Mouse (Mus musculus) liver, embryonic 14.5 days (tissue): ENCODE measurements around the gene Itgb1bp1. TPM values are rescaled to one million over a fixed set of nuclear protein-coding genes. Genes with fewer than 3 reads are reported as not detected.

Experiments used
- ATAC-seq: fragments of 200-750 bp; cut with Nextera tagmentation; 2 replicates; pipeline ENCODE4 v1.8.0; 2017; ENCODE audit warnings: moderate number of reproducible peaks, mild to moderate bottlenecking, moderate library complexity; ENCODE audit not compliant: insufficient read depth
- DNase-seq, 3 experiments: peaks; one replicate each; pipeline ENCODE4 v3.0.0-alpha.2; 2012 to 2013; ENCODE audit warnings: low read depth in 3 of 3, low spot score in 3 of 3
- H3K27ac ChIP-seq: fragments of 300-500 bp; sonication (generic); 2 replicates; pipeline ENCODE4 v1.5.1; 2014; ENCODE audit warnings: moderate library complexity, mild to moderate bottlenecking, control low read depth, inconsistent platforms
- H3K27me3 ChIP-seq: fragments of 300-500 bp; sonication (generic); 2 replicates; pipeline ENCODE4 v1.6.1; 2014; ENCODE audit warnings: mild to moderate bottlenecking, low read length, moderate library complexity; ENCODE audit not compliant: control insufficient read depth, insufficient read depth
- H3K36me3 ChIP-seq: fragments of 300-500 bp; sonication (generic); replicated peaks from 2 replicates; pipeline ENCODE4 v1.6.1; 2014; ENCODE audit warnings: low read depth; ENCODE audit not compliant: control insufficient read depth, insufficient read depth
- H3K4me1 ChIP-seq, 2 experiments: fragments of 200-500 bp in 1 of 2; fragments of 300-500 bp in 1 of 2; sonication (generic) in 1 of 2; replicated peaks; 2 replicates each; pipeline ENCODE4 v1.6.1; 2012 to 2014; ENCODE audit warnings: antibody characterized with exemption in 1 of 2, inconsistent platforms in 1 of 2, low read length in 1 of 2; ENCODE audit not compliant: control insufficient read depth in 2 of 2, insufficient read depth in 2 of 2
- H3K4me2 ChIP-seq: fragments of 300-500 bp; sonication (generic); 2 replicates; pipeline ENCODE4 v1.6.1; 2014; ENCODE audit warnings: low read depth, mild to moderate bottlenecking, control low read depth, moderate library complexity
- H3K4me3 ChIP-seq, 2 experiments: fragments of 200-500 bp in 1 of 2; fragments of 300-500 bp in 1 of 2; sonication (generic) in 1 of 2; 2 replicates each; pipeline ENCODE4 v1.5.1; 2012 to 2014; ENCODE audit warnings: low read depth in 2 of 2, low read length in 2 of 2, mild to moderate bottlenecking in 2 of 2, control low read depth in 1 of 2, inconsistent platforms in 1 of 2, moderate library complexity in 1 of 2; ENCODE audit not compliant: insufficient read depth in 1 of 2
- H3K9ac ChIP-seq: fragments of 300-500 bp; sonication (generic); replicated peaks from 2 replicates; pipeline ENCODE4 v1.6.1; 2014; ENCODE audit warnings: mild to moderate bottlenecking, control low read depth, moderate library complexity
- H3K9me3 ChIP-seq: fragments of 300-500 bp; sonication (generic); 2 replicates; pipeline ENCODE4 v1.6.1; 2016; ENCODE audit warnings: low read length, mixed read lengths; ENCODE audit not compliant: control insufficient read depth
- CTCF ChIP-seq: IDR thresholded peaks from 2 replicates; pipeline ENCODE4 v1.5.1; 2016; ENCODE audit warnings: antibody characterized with exemption, low read depth, control low read depth
- EP300 ChIP-seq: IDR thresholded peaks from 2 replicates; pipeline ENCODE4 v1.6.1; 2016; ENCODE audit warnings: antibody characterized with exemption, low read depth
- WGBS: fragments of 180-500 bp; shearing (Covaris S2); extraction: QIAGEN DNeasy Blood & Tissue Kit; methylation state at CpG from one replicate; pipeline ENCODE4 v1.1.7; 2014; ENCODE audit not compliant: insufficient replicate concordance; 5-methylcytosine and 5-hydroxymethylcytosine counted together
- polyA plus RNA-seq, 2 experiments: library from polyadenylated mRNA; depleted of rRNA in 1 of 2; stranded (reverse) in 1 of 2; unstranded in 1 of 2; fragments of >200 nt; fragmentation: Nextera tagmentation in 1 of 2; extraction: Ambion mirVana in 1 of 2; gene quantifications; 2 replicates each; pipeline versions ENCODE4 v1.2.1 to v1.2.3; 2012 to 2014

Gene Itgb1bp1
- polyA plus RNA-seq, 2 experiments, result 10.8 to 22.6 TPM

DNA sequence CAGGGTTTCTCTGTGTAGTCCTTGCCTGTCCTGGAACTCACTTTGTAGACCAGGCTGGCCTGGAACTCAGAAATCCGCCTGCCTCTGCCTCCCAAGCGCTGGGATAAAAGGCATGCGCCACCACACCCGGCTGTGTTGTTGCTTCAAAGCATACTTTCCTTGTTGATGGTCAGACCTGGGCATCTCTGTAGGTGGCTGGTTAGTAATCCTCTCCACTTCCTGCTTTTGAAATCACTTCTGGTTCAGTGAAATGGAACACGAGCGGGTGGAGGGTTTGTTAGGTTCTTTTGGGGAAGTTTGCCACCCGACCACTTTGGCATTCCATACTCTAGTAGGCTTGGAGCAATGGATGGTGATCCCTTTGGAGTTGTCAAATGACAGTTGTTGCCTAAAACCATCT lies 52.4 kb downstream of the Itgb1bp1 start:
- H3K4me1 ChIP-seq, result peaks cover 9 to 11% of the 10 kb centered on the region in 2 experiments
- H3K9ac ChIP-seq, result no peak overlapping the region
- no peaks in the 10 kb centered on the region for H3K9me3 ChIP-seq
- DNase-seq (no peak), ATAC-seq (no peak)
- no peaks in the 10 kb centered on the region for H3K27me3 ChIP-seq
- no peaks in the 10 kb centered on the region; the same call in 1 of the 2 replicates for H3K36me3 ChIP-seq
- TF ChIP-seq EP300 (no peak), CTCF (no peak)
- H3K4me3 ChIP-seq, result no peak overlapping the region
- WGBS, result 60% methylated on average over 7 of the region's 7 CpGs
- no peak overlapping the region for H3K4me2 ChIP-seq
- H3K27ac ChIP-seq, result no peak overlapping the region

DNA sequence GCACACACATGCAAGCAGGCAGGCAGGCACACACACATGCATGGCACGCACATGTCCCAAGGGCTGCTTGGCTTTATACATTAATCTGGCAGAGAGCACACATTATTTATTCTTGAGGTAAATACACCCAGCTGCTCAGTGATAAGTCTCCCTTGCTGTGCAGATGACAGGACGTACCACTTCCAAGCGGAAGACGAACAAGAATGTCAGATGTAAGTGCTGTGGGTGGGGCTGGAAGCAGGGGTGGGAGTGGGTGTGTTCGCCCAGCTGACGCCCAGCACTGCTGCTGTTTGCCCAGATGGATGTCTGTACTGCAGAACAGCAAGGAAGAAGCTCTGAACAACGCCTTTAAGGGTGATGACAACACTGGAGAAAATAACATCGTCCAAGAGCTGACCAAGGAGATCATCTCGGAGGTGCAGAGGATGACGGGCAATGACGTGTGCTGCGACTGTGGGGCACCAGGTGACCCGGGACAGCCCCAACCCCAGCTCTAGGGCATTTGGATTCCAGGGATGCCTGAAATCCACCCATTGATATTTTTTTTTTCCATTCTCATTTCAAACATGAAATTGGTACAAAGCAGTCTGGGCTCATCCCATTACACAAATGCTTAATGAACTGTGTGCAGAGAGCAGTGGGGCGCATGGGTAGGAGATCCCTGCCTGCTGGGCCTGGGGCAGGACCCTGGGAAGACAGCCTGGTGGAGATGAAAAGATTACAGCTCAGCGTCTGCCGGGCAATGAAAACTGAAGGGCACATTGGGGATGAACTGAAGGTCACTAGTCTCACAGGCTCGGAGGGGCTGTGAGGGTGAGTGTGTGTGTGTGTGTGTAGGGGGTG lies 56.8 kb downstream of the Itgb1bp1 start:
- no peak overlapping the region for H3K9ac ChIP-seq
- H3K36me3 ChIP-seq, result no peaks in the 10 kb centered on the region
- DNase-seq (peak; percentile 27 to 48 (median 45)), ATAC-seq (peak; percentile 78)
- 39% methylated on average over 17 of the region's 17 CpGs for WGBS
- H3K4me1 ChIP-seq, result peaks cover 24 to 40% of the 10 kb centered on the region in 2 experiments
- no peaks in the 10 kb centered on the region for H3K9me3 ChIP-seq
- no peak overlapping the region for H3K27ac ChIP-seq
- H3K27me3 ChIP-seq, result no peaks in the 10 kb centered on the region
- peak overlapping the region; percentile 39 for H3K4me2 ChIP-seq
- TF ChIP-seq EP300 (0 out of 2 replicates have a peak, but pooled peaks have one; percentile 10), CTCF (no peak)
- no peak overlapping the region for H3K4me3 ChIP-seq

DNA sequence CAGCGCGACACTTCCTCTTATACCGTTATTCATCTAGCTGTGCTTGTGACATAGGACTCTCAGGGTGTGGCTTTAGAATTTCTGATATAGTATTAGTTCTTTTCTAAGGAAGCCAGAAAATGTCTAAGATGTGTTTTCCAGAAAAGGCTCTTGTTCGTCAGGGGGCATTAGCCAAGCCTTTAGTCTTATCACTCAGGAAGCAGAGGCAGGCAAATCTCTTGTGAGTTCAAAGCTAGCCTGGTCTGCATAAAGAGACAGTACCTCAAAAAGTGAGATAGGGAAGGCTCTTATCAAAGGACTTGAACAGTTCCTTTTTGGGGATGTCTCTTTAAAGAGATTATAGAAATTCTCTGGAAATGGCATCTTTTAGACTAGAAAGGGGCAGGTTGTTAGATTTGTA lies 57.4 kb downstream of the Itgb1bp1 start:
- Histone ChIP-seq H3K9ac (no peak overlapping the region), H3K27me3 (no peaks in the 10 kb centered on the region), H3K4me1 (peaks cover 24 to 43% of the 10 kb centered on the region in 2 experiments), H3K4me3 (no peak overlapping the region), H3K36me3 (no peaks in the 10 kb centered on the region), H3K9me3 (no peaks in the 10 kb centered on the region), H3K4me2 (peak overlapping the region; percentile 39), H3K27ac (peak overlapping the region; percentile 19; the same call in 1 of the 2 replicates)
- 17% methylated on average over 4 of the region's 4 CpGs for WGBS
- TF ChIP-seq EP300 (no peak), CTCF (no peak)
- ATAC-seq (peak; percentile 45; the same call in 1 of the 2 replicates), DNase-seq (peak in 1 of 3 experiments; percentile 37)

DNA sequence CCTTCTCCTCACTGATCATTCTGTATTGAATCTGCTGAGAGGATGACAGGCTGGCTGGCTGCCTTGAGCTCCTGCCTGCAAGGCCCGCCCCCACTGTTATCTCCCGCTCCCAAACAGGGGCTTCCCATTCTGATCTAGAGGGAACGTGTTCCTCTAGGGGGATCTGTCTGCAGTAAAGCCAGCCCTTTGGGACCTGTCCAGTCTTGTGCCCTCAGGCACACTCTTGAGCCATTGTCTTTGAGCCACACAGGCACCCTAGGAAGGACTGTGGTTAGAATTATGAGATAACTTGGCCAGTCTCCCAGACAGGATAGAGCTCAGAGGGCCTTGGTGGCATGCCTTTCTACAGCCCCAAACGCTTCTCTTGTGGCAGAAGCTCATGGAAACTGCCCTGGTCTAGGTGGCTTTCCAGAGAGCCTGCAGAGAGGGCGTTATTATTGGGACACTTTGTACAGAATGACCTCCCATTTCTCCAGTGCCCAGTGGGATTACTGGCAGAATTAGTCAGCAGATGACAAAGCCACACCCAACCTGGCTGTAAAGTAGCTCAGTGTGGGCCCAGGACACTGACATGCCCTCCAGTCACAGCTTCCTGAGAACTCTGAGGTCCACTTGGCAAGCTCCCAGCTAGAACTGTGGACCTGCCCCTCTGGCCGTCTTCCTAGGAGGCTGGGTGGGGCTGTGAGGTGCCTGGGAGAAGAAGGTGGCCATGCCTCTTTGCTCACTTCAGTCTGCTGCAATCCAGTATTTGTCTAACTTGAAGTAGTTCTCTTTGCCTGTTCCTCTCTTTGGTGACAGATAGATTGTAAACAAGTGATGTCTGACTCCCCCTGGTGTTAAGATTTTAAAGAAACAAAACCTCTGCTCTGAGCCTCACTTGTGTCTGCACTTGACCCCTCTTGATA lies 58.8 kb downstream of the Itgb1bp1 start:
- H3K4me2 ChIP-seq, result no peak overlapping the region
- 7% methylated on average over 6 of the region's 6 CpGs for WGBS
- H3K27me3 ChIP-seq, result no peaks in the 10 kb centered on the region
- H3K27ac ChIP-seq, result peak overlapping the region; percentile 30
- no peaks in the 10 kb centered on the region for H3K36me3 ChIP-seq
- no peak overlapping the region for H3K9ac ChIP-seq
- peak in 1 of 3 experiments; percentile 42 for DNase-seq
- TF ChIP-seq EP300 (peak; percentile 24; the same call in 1 of the 2 replicates), CTCF (peak; percentile 25; the same call in 1 of the 2 replicates)
- H3K4me1 ChIP-seq, result peaks cover 24 to 43% of the 10 kb centered on the region in 2 experiments
- no peak overlapping the region for H3K4me3 ChIP-seq
- no peaks in the 10 kb centered on the region for H3K9me3 ChIP-seq
- peak; percentile 67 for ATAC-seq
